Mouse (Mus musculus): ENCODE measurements around the gene Gpr19. TPM values are rescaled to one million over a fixed set of nuclear protein-coding genes. Genes with fewer than 3 reads are reported as not detected.

Gpr19 gene
- total and polyA plus RNA-seq, 3 experiments: 3.5 to 25.0 (median 11.7) TPM

GRCm38 (mm10) chr6:134863146-134863545, 35.2 kb downstream of the Gpr19 start:
- DNase-seq (ENCODE audit: low spot score): peak; percentile 59
- peak; percentile 34 for ATAC-seq (ENCODE audit: extremely low read depth, insufficient number of reproducible peaks, low FRiP score, poor library complexity, severe bottlenecking)
- peaks cover 3% of the 10 kb centered on the region; the same call in 1 of the 2 replicates for H3K27me3 ChIP-seq (ENCODE audit: insufficient read depth, low read length)
- H3K9me3 ChIP-seq (replicated peaks): no peaks in the 10 kb centered on the region
- no peak for TF ChIP-seq POLR2AphosphoS5 (IDR thresholded peaks at IDR 0.05; ENCODE audit: insufficient replicate concordance, low read depth, low read length)
- peak; percentile 93 for TF ChIP-seq CTCF (IDR thresholded peaks at IDR 0.05; ENCODE audit: low read depth, low read length)
- H3K4me1 ChIP-seq (ENCODE audit: insufficient read depth, low read depth, low read length): peaks cover 3% of the 10 kb centered on the region; the same call in 1 of the 2 replicates
- H3K36me3 ChIP-seq (replicated peaks): peaks cover 9% of the 10 kb centered on the region
- H3K4me3 ChIP-seq (ENCODE audit: low read depth, low read length): no peak overlapping the region

- Histone ChIP-seq H3K4me1 (ENCODE audit: insufficient read depth, low read depth, low read length) (peaks cover 3% of the 10 kb centered on the region; the same call in 1 of the 2 replicates), H3K36me3 (replicated peaks) (peaks cover 8% of the 10 kb centered on the region), H3K9me3 (replicated peaks) (no peaks in the 10 kb centered on the region), H3K4me3 (ENCODE audit: low read depth, low read length) (no peak overlapping the region), H3K27me3 (ENCODE audit: insufficient read depth, low read length) (peaks cover 3% of the 10 kb centered on the region; the same call in 1 of the 2 replicates)
- no peak for TF ChIP-seq TAL1 (conservative IDR thresholded peaks at IDR 0.05; ENCODE audit: low read depth, low read length)
- TF ChIP-seq GATA2 (IDR thresholded peaks at IDR 0.05; ENCODE audit: borderline replicate concordance, low read depth, low read length): no peak
- TF ChIP-seq CTCF (IDR thresholded peaks at IDR 0.05; ENCODE audit: low read depth, low read length): no peak
- no peak for TF ChIP-seq POLR2AphosphoS5 (IDR thresholded peaks at IDR 0.05; ENCODE audit: insufficient replicate concordance, low read depth, low read length)
- TF ChIP-seq GATA1 (IDR thresholded peaks at IDR 0.05; ENCODE audit: borderline replicate concordance, low read length): no peak
- no peak for ATAC-seq (ENCODE audit: extremely low read depth, insufficient number of reproducible peaks, low FRiP score, poor library complexity, severe bottlenecking)
- DNase-seq (ENCODE audit: low spot score): no peak
Observed at GRCm38 (mm10) chr6:134862671-134863104, 35.7 kb downstream of the Gpr19 start.

GRCm38 (mm10) chr6:134861386-134861785, 37.0 kb downstream of the Gpr19 start:
- no peak for ATAC-seq (ENCODE audit: extremely low read depth, insufficient number of reproducible peaks, low FRiP score, poor library complexity, severe bottlenecking)
- TF ChIP-seq GATA2 (IDR thresholded peaks at IDR 0.05; ENCODE audit: borderline replicate concordance, low read depth, low read length): no peak
- no peak for TF ChIP-seq TAL1 (conservative IDR thresholded peaks at IDR 0.05; ENCODE audit: low read depth, low read length)
- TF ChIP-seq GATA1 (IDR thresholded peaks at IDR 0.05; ENCODE audit: borderline replicate concordance, low read length): no peak
- no peak for TF ChIP-seq POLR2AphosphoS5 (IDR thresholded peaks at IDR 0.05; ENCODE audit: insufficient replicate concordance, low read depth, low read length)
- no peak for TF ChIP-seq CTCF (IDR thresholded peaks at IDR 0.05; ENCODE audit: low read depth, low read length)

GRCm38 (mm10) chr6:134860275-134860674, 38.1 kb downstream of the Gpr19 start:
- no peaks in the 10 kb centered on the region for H3K9me3 ChIP-seq (replicated peaks)
- H3K36me3 ChIP-seq (replicated peaks): peaks cover 19% of the 10 kb centered on the region
- ATAC-seq (ENCODE audit: extremely low read depth, insufficient number of reproducible peaks, low FRiP score, poor library complexity, severe bottlenecking): no peak
- DNase-seq (ENCODE audit: low spot score): no peak
- H3K27me3 ChIP-seq (ENCODE audit: insufficient read depth, low read length): peaks cover 3% of the 10 kb centered on the region; the same call in 1 of the 2 replicates
- H3K4me3 ChIP-seq (ENCODE audit: low read depth, low read length): no peak overlapping the region
- no peak for TF ChIP-seq GATA2 (IDR thresholded peaks at IDR 0.05; ENCODE audit: borderline replicate concordance, low read depth, low read length)
- TF ChIP-seq POLR2AphosphoS5 (IDR thresholded peaks at IDR 0.05; ENCODE audit: insufficient replicate concordance, low read depth, low read length): no peak
- no peak for TF ChIP-seq CTCF (IDR thresholded peaks at IDR 0.05; ENCODE audit: low read depth, low read length)
- TF ChIP-seq TAL1 (conservative IDR thresholded peaks at IDR 0.05; ENCODE audit: low read depth, low read length): no peak
- no peak for TF ChIP-seq GATA1 (IDR thresholded peaks at IDR 0.05; ENCODE audit: borderline replicate concordance, low read length)
- H3K4me1 ChIP-seq (ENCODE audit: insufficient read depth, low read depth, low read length): peaks cover 3% of the 10 kb centered on the region; the same call in 1 of the 2 replicates

More at GRCm38 (mm10) chr6:134861386-134861785, 37.0 kb downstream of the Gpr19 start:
- no peaks in the 10 kb centered on the region for H3K9me3 ChIP-seq (replicated peaks)
- H3K36me3 ChIP-seq (replicated peaks): peaks cover 15% of the 10 kb centered on the region
- H3K4me3 ChIP-seq (ENCODE audit: low read depth, low read length): no peak overlapping the region
- peaks cover 3% of the 10 kb centered on the region; the same call in 1 of the 2 replicates for H3K4me1 ChIP-seq (ENCODE audit: insufficient read depth, low read depth, low read length)
- DNase-seq (ENCODE audit: low spot score): no peak
- H3K27me3 ChIP-seq (ENCODE audit: insufficient read depth, low read length): peaks cover 3% of the 10 kb centered on the region; the same call in 1 of the 2 replicates

GRCm38 (mm10) chr6:134859021-134859420, 39.4 kb downstream of the Gpr19 start:
- H3K4me1 ChIP-seq (ENCODE audit: insufficient read depth, low read depth, low read length): peaks cover 3% of the 10 kb centered on the region; the same call in 1 of the 2 replicates
- no peak for DNase-seq (ENCODE audit: low spot score)
- no peaks in the 10 kb centered on the region for H3K9me3 ChIP-seq (replicated peaks)
- H3K27me3 ChIP-seq (ENCODE audit: insufficient read depth, low read length): peaks cover 3% of the 10 kb centered on the region; the same call in 1 of the 2 replicates
- H3K4me3 ChIP-seq (ENCODE audit: low read depth, low read length): no peak overlapping the region
- TF ChIP-seq TAL1 (conservative IDR thresholded peaks at IDR 0.05; ENCODE audit: low read depth, low read length) (no peak), GATA2 (IDR thresholded peaks at IDR 0.05; ENCODE audit: borderline replicate concordance, low read depth, low read length) (no peak), GATA1 (IDR thresholded peaks at IDR 0.05; ENCODE audit: borderline replicate concordance, low read length) (no peak), POLR2AphosphoS5 (IDR thresholded peaks at IDR 0.05; ENCODE audit: insufficient replicate concordance, low read depth, low read length) (no peak), CTCF (IDR thresholded peaks at IDR 0.05; ENCODE audit: low read depth, low read length) (no peak)
- ATAC-seq (ENCODE audit: extremely low read depth, insufficient number of reproducible peaks, low FRiP score, poor library complexity, severe bottlenecking): no peak
- H3K36me3 ChIP-seq (replicated peaks): peaks cover 23% of the 10 kb centered on the region

- peaks cover 36% of the 10 kb centered on the region for H3K36me3 ChIP-seq (replicated peaks)
Observed at GRCm38 (mm10) chr6:134855926-134856325, 42.5 kb downstream of the Gpr19 start.

More at GRCm38 (mm10) chr6:134855926-134856325, 42.5 kb downstream of the Gpr19 start:
- no peaks in the 10 kb centered on the region for H3K4me1 ChIP-seq (ENCODE audit: insufficient read depth, low read depth, low read length)
- H3K27me3 ChIP-seq (ENCODE audit: insufficient read depth, low read length): no peaks in the 10 kb centered on the region; the same call in 1 of the 2 replicates
- TF ChIP-seq POLR2AphosphoS5 (IDR thresholded peaks at IDR 0.05; ENCODE audit: insufficient replicate concordance, low read depth, low read length) (no peak), GATA2 (IDR thresholded peaks at IDR 0.05; ENCODE audit: borderline replicate concordance, low read depth, low read length) (no peak), CTCF (IDR thresholded peaks at IDR 0.05; ENCODE audit: low read depth, low read length) (no peak)
- no peak for ATAC-seq (ENCODE audit: extremely low read depth, insufficient number of reproducible peaks, low FRiP score, poor library complexity, severe bottlenecking)
- no peaks in the 10 kb centered on the region for H3K9me3 ChIP-seq (replicated peaks)
- H3K4me3 ChIP-seq (ENCODE audit: low read depth, low read length): no peak overlapping the region
- DNase-seq (ENCODE audit: low spot score): no peak

All from G1E (cell line).